Mouse (Mus musculus) small intestine, adult 2 months (tissue): ENCODE data around the gene Ptpn4.

Experiments
- CTCF ChIP-seq: fragments of 200-500 bp; IDR thresholded peaks from 2 replicates; pipeline ENCODE4 v1.5.1; 2012; ENCODE audit warnings: low read depth, mild to moderate bottlenecking, control low read depth, inconsistent platforms, low read length, moderate library complexity, mixed read lengths; ENCODE audit not compliant: insufficient replicate concordance, insufficient read length; ENCODE audit errors: extremely low read depth
- POLR2A ChIP-seq: fragments of 200-500 bp; IDR thresholded peaks from 2 replicates; pipeline ENCODE4 v1.6.1; 2012; ENCODE audit warnings: low read depth, mild to moderate bottlenecking, control low read depth, inconsistent platforms, low read length, moderate library complexity

GRCm38 (mm10) chr1:119634746-119635145 is 202.7 kb downstream of the Ptpn4 start:
- TF ChIP-seq POLR2A (no peak), CTCF (no peak)
